Comparison of ENCODE assay signal across 9 mouse cellular contexts in genomic region chr11:93856284-93856955, GRCm38 (mm10). TPM values are rescaled to one million over a fixed set of nuclear protein-coding genes. Genes with fewer than 3 reads are reported as not detected.
A peak's percentile ranks its signal among the peaks of the same experiment; 100 is the strongest.
DNase-seq lines count a peak whose midpoint lies in the region; ATAC-seq lines count a peak whose summit lies in the region.
"Had no signal": no experiment of that assay in that cellular context is flagged by ENCODE, and none has a peak within 500 bp of the region (broad histone marks: within the 10 kb centered on the region; RNA-seq: fewer than 3 reads in every experiment).

No protein-coding gene starts in this region.

- peak; percentile 91 for ATAC-seq in common myeloid progenitor, adult 5-6 weeks (replicated peaks; ENCODE audit: low read depth, poor library complexity, severe bottlenecking)
- ATAC-seq in monocyte, adult 5-6 weeks (replicated peaks; ENCODE audit: insufficient number of reproducible peaks, low FRiP score, low TSS enrichment, poor library complexity, severe bottlenecking): 0 out of 2 replicates have a peak, but pooled peaks have one; percentile 53

- no peaks in the 10 kb centered on the region for H3K27me3 ChIP-seq in splenic B cell, adult 2 months (ENCODE audit: control insufficient read depth, insufficient read depth, low read length, poor library complexity, severe bottlenecking)
- H3K27me3 ChIP-seq: embryonic facial prominence, embryonic 15.5 days had no signal

- H3K36me3 ChIP-seq in splenic B cell, adult 2 months (ENCODE audit: control insufficient read depth, insufficient read depth, low read length, poor library complexity, severe bottlenecking): no peaks in the 10 kb centered on the region

- intact Hi-C loops in left cerebral cortex, postnatal 4 days (cut with DNase I): no loop called here

- DNase-seq in 3134 (ENCODE audit: extremely low read depth, insufficient read length, low spot score) (peak; percentile 10), adipocyte (ENCODE audit: low spot score) (peak; percentile 83)
- DNase-seq in gastrocnemius, postnatal 10 days: peak; percentile 77
- DNase-seq in kidney, adult 18-20 months: peak; percentile 72
- peak; percentile 86 for DNase-seq in left cerebral cortex, postnatal 4 days
- DNase-seq in splenic B cell, adult 2 months (ENCODE audit: low read depth, low spot score): peak; percentile 66

RNA-seq across cellular contexts. Expression of gene Utp18, which starts 29.1 kb away (rescaled TPM):
- total RNA-seq in common myeloid progenitor, adult 5-6 weeks (2017): 64.0 and 71.8 TPM in 2 replicates
- 10 to 100 TPM in 1 of 2 experiments, 1 to 10 TPM in 1; 9.7 to 12.9 TPM for total RNA-seq in gastrocnemius, postnatal 10 days (2021)
- 10 to 100 TPM; 32.2 to 32.9 TPM for total RNA-seq in left cerebral cortex, postnatal 4 days (2021)
- 30.5 to 33.4 TPM (median 31.9 TPM) in 3 replicates for total RNA-seq in monocyte, adult 5-6 weeks (2017)

RNA-seq across cellular contexts. Expression of gene Mbtd1, which starts 29.2 kb away (rescaled TPM):
- 65.0 and 66.7 TPM in 2 replicates for total RNA-seq in common myeloid progenitor, adult 5-6 weeks (2017)
- 10 to 100 TPM; 22.9 to 31.2 TPM for total RNA-seq in gastrocnemius, postnatal 10 days (2021)
- total RNA-seq in left cerebral cortex, postnatal 4 days (2021): 10 to 100 TPM; 45.4 to 55.8 TPM
- 44.9 to 55.3 TPM (median 51.9 TPM) in 3 replicates for total RNA-seq in monocyte, adult 5-6 weeks (2017)

Comparison
In these comparisons a context has a peak if more than half of its experiments do, and no peak if none do; other contexts are left out.
1. Peak in every context shown above with its lines: DNase-seq and ATAC-seq.
2. DNase-seq: peak in every context shown above with its lines; median percentile 86 in left cerebral cortex, postnatal 4 days; 83 in adipocyte; 77 in gastrocnemius, postnatal 10 days; 72 in kidney, adult 18-20 months; 66 in splenic B cell, adult 2 months; 10 in 3134.